Mouse (Mus musculus) liver, embryonic 16.5 days (tissue): Measurements from ENCODE around the gene Serpina7. TPM values are rescaled to one million over a fixed set of nuclear protein-coding genes. Genes with fewer than 3 reads are reported as not detected.
A peak's percentile ranks its signal among the peaks of the same experiment; 100 is the strongest.

Source experiments
- ATAC-seq: fragments of 200-750 bp; cut with Nextera tagmentation; 2 replicates; pipeline ENCODE4 v1.8.0; 2017; ENCODE audit warnings: low read depth, mild to moderate bottlenecking, moderate number of reproducible peaks, moderate library complexity
- H3K27ac ChIP-seq: fragments of 300-500 bp; sonication (generic); 2 replicates; pipeline ENCODE4 v1.5.1; 2014; ENCODE audit warnings: mild to moderate bottlenecking, low read length
- H3K27me3 ChIP-seq: fragments of 300-500 bp; sonication (generic); 2 replicates; pipeline ENCODE4 v1.6.1; 2014; ENCODE audit warnings: low read depth, low read length, mixed read lengths; ENCODE audit not compliant: control insufficient read depth, insufficient read depth
- H3K36me3 ChIP-seq: fragments of 300-500 bp; sonication (generic); 2 replicates; pipeline ENCODE4 v1.6.1; 2014; ENCODE audit warnings: mild to moderate bottlenecking; ENCODE audit not compliant: control insufficient read depth, insufficient read depth
- H3K4me1 ChIP-seq: fragments of 300-500 bp; sonication (generic); 2 replicates; pipeline ENCODE4 v1.6.1; 2014; ENCODE audit warnings: low read depth, low read length, mixed read lengths; ENCODE audit not compliant: control insufficient read depth
- H3K4me2 ChIP-seq: fragments of 300-500 bp; sonication (generic); 2 replicates; pipeline ENCODE4 v1.6.1; 2014; ENCODE audit warnings: low read depth, low read length, mixed read lengths
- H3K4me3 ChIP-seq: fragments of 300-500 bp; sonication (generic); 2 replicates; pipeline ENCODE4 v1.5.1; 2014; ENCODE audit warnings: low read depth, mild to moderate bottlenecking, low read length
- H3K9ac ChIP-seq: fragments of 300-500 bp; sonication (generic); 2 replicates; pipeline ENCODE4 v1.6.1; 2014; ENCODE audit warnings: low read depth, low read length
- H3K9me3 ChIP-seq: fragments of 300-500 bp; sonication (generic); replicated peaks from 2 replicates; pipeline ENCODE4 v1.6.1; 2016; ENCODE audit warnings: low read length; ENCODE audit not compliant: control insufficient read depth
- WGBS: fragments of 180-500 bp; shearing (Covaris S2); extraction: QIAGEN DNeasy Blood & Tissue Kit; methylation state at CpG from one replicate; pipeline ENCODE4 v1.1.7; 2014; ENCODE audit not compliant: insufficient replicate concordance; 5-methylcytosine and 5-hydroxymethylcytosine counted together
- polyA plus RNA-seq: library from polyadenylated mRNA; unstranded; fragments of >200 nt; fragmentation: Nextera tagmentation; extraction: Ambion mirVana; gene quantifications from 2 replicates; pipeline ENCODE4 v1.2.1, GENCODE M21; 2015

Gene Serpina7
- polyA plus RNA-seq, 1 experiment from 2014 or later, result 9.9 TPM

GRCm38 (mm10) chrX:139039314-139039713, 45.7 kb downstream of the Serpina7 start:
- Histone ChIP-seq H3K9me3 (no peaks in the 10 kb centered on the region), H3K4me2 (no peak overlapping the region), H3K27me3 (no peaks in the 10 kb centered on the region), H3K9ac (no peak overlapping the region), H3K4me3 (no peak overlapping the region), H3K27ac (no peak overlapping the region), H3K4me1 (no peaks in the 10 kb centered on the region), H3K36me3 (no peaks in the 10 kb centered on the region)
- WGBS, result 38% methylated on average over 2 of the region's 2 CpGs
- peak; percentile 85 for ATAC-seq

- H3K36me3 ChIP-seq, result no peaks in the 10 kb centered on the region
- H3K27me3 ChIP-seq, result no peaks in the 10 kb centered on the region
- H3K27ac ChIP-seq, result no peak overlapping the region
- H3K4me3 ChIP-seq, result no peak overlapping the region
- no peaks in the 10 kb centered on the region for H3K4me1 ChIP-seq
- no peaks in the 10 kb centered on the region for H3K9me3 ChIP-seq
- WGBS, result 65% methylated on average over 1 of the region's 1 CpGs
- no peak overlapping the region for H3K4me2 ChIP-seq
- ATAC-seq, result no peak
- no peak overlapping the region for H3K9ac ChIP-seq
These were observed 47.4 kb downstream of the Serpina7 start for GRCm38 (mm10) chrX:139037666-139038065.

Other genes with a start within 250 kb of the Serpina7 start
- gene Nrk, start 170.8 kb downstream of the Serpina7 start, polyA plus RNA-seq, result 2.4 and 3.4 TPM in 2 replicates
- 0.23 TPM in 1 of 2 replicates, not detected in the other for gene 4930513O06Rik, start 1.0 kb upstream of the Serpina7 start, polyA plus RNA-seq
- gene 4933428M09Rik, start 94.0 kb upstream of the Serpina7 start, polyA plus RNA-seq, result not detected in 2 replicates
- 1.3 and 1.6 TPM in 2 replicates for gene Mum1l1, start 124.8 kb upstream of the Serpina7 start, polyA plus RNA-seq
- gene Trap1a, start 248.4 kb upstream of the Serpina7 start, polyA plus RNA-seq, result not detected in 2 replicates